Mouse (Mus musculus): ENCODE measurements around the gene Fbxl19. TPM values are rescaled to one million over a fixed set of nuclear protein-coding genes. Genes with fewer than 3 reads are reported as not detected.

Gene Fbxl19
- total RNA-seq, 1 experiment from 2014 or later: 9.2 TPM

DNA sequence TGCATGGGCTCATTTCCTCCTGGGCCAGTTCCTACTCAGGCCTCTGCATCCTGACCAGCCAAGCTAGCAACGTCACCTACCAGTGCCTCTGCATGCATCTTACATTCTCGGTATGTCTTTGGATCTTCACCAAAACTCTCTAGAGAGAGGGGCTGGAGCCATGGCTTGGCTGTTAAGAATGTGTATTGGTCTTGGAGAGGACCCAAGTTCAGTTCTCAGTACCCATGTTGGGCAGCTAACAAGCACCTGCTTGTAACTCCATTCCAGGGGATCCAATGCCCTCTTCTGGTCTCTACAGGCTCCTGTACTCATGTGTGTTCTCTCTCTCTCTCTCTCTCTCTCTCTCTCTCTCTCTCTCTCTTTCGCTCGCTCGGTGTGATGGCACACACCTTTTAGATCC lies 73.4 kb downstream of the Fbxl19 start:
- no peak for ATAC-seq (ENCODE audit: extremely low read depth, insufficient number of reproducible peaks, low FRiP score, poor library complexity, severe bottlenecking)

Other genes with a start within 250 kb of the Fbxl19 start
- gene Srcap, start 232.6 kb upstream of the Fbxl19 start, total RNA-seq (2017): 38.2 and 45.9 TPM in 2 replicates
- 11.8 and 12.4 TPM in 2 replicates for gene Gm42715, start 225.0 kb upstream of the Fbxl19 start, total RNA-seq (2017)
- 0.58 and 9.6 TPM in 2 replicates for gene Tmem265, start 183.2 kb upstream of the Fbxl19 start, total RNA-seq (2017)
- gene Phkg2, start 171.2 kb upstream of the Fbxl19 start, total RNA-seq (2017): 74.8 and 88.3 TPM in 2 replicates
- gene Ccdc189, start 155.9 kb upstream of the Fbxl19 start, total RNA-seq (2017): 11.8 and 16.8 TPM in 2 replicates
- gene Rnf40, start 155.8 kb upstream of the Fbxl19 start, total RNA-seq (2017): 127 and 137 TPM in 2 replicates
- gene Zfp629, start 128.7 kb upstream of the Fbxl19 start, total RNA-seq (2017): 1.7 and 2.2 TPM in 2 replicates
- 11.6 and 17.4 TPM in 2 replicates for gene Bcl7c, start 35.6 kb upstream of the Fbxl19 start, total RNA-seq (2017)
- not detected in 2 replicates for gene Ctf1, start 31.8 kb upstream of the Fbxl19 start, total RNA-seq (2017)
- not detected in 2 replicates for gene Ctf2, start 12.4 kb upstream of the Fbxl19 start, total RNA-seq (2017)
- 35.7 and 42.8 TPM in 2 replicates for gene Orai3, start 25.3 kb downstream of the Fbxl19 start, total RNA-seq (2017)
- gene Setd1a, start 32.1 kb downstream of the Fbxl19 start, total RNA-seq (2017): 14.4 and 16.7 TPM in 2 replicates
- gene Gm49388, start 41.1 kb downstream of the Fbxl19 start, total RNA-seq (2017): 3.3 and 3.5 TPM in 2 replicates
- 4.4 and 4.5 TPM in 2 replicates for gene Hsd3b7, start 56.1 kb downstream of the Fbxl19 start, total RNA-seq (2017)
- 93.0 and 99.9 TPM in 2 replicates for gene Stx4a, start 79.8 kb downstream of the Fbxl19 start, total RNA-seq (2017)
- gene Stx1b, start 80.0 kb downstream of the Fbxl19 start, total RNA-seq (2017): not detected in 2 replicates
- 93.1 and 93.5 TPM in 2 replicates for gene Zfp646, start 131.7 kb downstream of the Fbxl19 start, total RNA-seq (2017)
- 6.2 and 12.5 TPM in 2 replicates for gene Zfp668, start 132.3 kb downstream of the Fbxl19 start, total RNA-seq (2017)
- gene Prss53, start 146.4 kb downstream of the Fbxl19 start, total RNA-seq (2017): not detected in 2 replicates
- gene Gm21974, start 150.9 kb downstream of the Fbxl19 start, total RNA-seq (2017): not detected in 2 replicates
- gene Vkorc1, start 151.1 kb downstream of the Fbxl19 start, total RNA-seq (2017): 4.8 and 8.5 TPM in 2 replicates
- 9.6 and 11.6 TPM in 2 replicates for gene Bckdk, start 159.5 kb downstream of the Fbxl19 start, total RNA-seq (2017)
- gene Kat8, start 168.0 kb downstream of the Fbxl19 start, total RNA-seq (2017): 50.2 and 71.2 TPM in 2 replicates
- gene Prss8, start 185.6 kb downstream of the Fbxl19 start, total RNA-seq (2017): 0.25 and 1.3 TPM in 2 replicates
- 1.2 and 2.0 TPM in 2 replicates for gene Prss36, start 202.2 kb downstream of the Fbxl19 start, total RNA-seq (2017)
- gene Fus, start 222.9 kb downstream of the Fbxl19 start, total RNA-seq (2017): 121 and 134 TPM in 2 replicates
- 10.5 and 16.2 TPM in 2 replicates for gene Pycard, start 249.3 kb downstream of the Fbxl19 start, total RNA-seq (2017)